Mouse (Mus musculus) layer of hippocampus, postnatal 14 days (tissue): ENCODE results near the gene Ptpn13. TPM values are rescaled to one million over a fixed set of nuclear protein-coding genes. Genes with fewer than 3 reads are reported as not detected.

ENCODE experiments used
- DNase-seq, 2 experiments: peaks; one replicate each; pipeline ENCODE4 v3.0.0; 2021 to 2022; ENCODE audit warnings: low spot score in 2 of 2, mixed read lengths in 1 of 2
- long read RNA-seq, 2 experiments: library from polyadenylated mRNA; stranded (forward); transcript quantifications; one replicate each; pipeline ENCODE4 v2.0.0; 2021
- total RNA-seq, 2 experiments: library from RNA; stranded (reverse); gene quantifications; 2 replicates each; pipeline ENCODE4 v1.2.3; 2021

Gene Ptpn13
- total RNA-seq = 10 to 100 TPM in 1 of 2 experiments, 1 to 10 TPM in 1; 8.2 to 10.1 TPM
- long read RNA-seq, experiment 1, partial matches to known transcripts = 3 of 4 reads
- long read RNA-seq, experiment 1, other reads (novel, unspliced or antisense) = 1 of 4 reads
- long read RNA-seq, experiment 2, partial matches to known transcripts = 2 of 5 reads
- long read RNA-seq, experiment 2, other reads (novel, unspliced or antisense) = 2 of 5 reads

DNA sequence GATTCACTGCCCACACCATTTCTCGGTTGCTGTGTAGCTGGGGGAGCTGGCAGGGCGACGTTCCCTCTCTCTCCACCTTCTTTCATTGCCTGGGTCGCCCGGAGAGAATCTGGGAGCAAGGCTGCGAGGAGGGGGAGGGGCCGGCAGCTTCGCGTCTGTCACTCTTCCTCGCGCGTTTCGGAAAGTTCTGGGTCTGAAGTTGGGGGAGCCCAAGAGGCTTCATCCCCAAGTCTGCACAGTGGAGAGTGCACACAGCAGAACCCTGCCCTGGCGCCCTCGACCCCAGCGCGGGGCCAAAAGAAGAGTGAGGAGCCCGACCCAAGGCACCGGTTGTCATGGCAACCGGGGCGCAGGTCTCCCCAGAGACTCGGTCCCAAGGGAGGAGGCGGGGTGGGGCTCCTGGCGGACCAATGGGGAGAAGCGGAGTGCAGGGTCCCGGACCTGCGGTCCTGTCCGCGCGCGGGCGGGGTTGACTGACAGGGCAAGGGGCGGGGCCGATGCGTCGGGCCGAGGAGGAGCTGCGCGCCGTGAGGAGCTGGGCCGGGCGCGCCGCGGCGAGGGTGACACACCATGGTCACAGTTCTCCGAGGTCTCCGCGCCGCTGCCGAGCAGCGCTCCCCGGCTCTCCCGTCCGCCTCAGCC is at the start of gene Ptpn13:
Gene Ptpn13 (plus strand): TSS at position 515 of the 642 bp plus-strand sequence.
- DNase-seq = peak; percentile 78 to 91

DNA sequence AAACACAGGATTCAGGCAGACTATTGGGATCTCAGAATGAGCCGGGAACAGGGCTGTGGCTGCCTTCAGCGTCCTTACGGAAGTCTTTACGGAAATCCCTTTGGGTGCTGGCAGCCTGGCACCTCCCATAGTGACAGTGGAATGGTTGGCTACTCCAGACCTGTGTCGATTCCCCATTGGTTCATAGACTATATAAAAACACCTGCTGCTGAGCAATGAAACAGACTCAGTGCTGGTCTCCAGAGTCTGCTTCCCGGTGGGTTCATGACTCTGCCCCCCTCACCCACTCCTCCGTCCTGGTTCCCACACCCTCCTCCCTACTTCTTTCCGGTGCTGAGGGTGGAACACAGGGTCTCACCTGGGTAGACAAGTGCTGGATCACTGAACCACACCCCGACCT is 49.8 kb upstream of the Ptpn13 start:
- DNase-seq = no peak

DNA sequence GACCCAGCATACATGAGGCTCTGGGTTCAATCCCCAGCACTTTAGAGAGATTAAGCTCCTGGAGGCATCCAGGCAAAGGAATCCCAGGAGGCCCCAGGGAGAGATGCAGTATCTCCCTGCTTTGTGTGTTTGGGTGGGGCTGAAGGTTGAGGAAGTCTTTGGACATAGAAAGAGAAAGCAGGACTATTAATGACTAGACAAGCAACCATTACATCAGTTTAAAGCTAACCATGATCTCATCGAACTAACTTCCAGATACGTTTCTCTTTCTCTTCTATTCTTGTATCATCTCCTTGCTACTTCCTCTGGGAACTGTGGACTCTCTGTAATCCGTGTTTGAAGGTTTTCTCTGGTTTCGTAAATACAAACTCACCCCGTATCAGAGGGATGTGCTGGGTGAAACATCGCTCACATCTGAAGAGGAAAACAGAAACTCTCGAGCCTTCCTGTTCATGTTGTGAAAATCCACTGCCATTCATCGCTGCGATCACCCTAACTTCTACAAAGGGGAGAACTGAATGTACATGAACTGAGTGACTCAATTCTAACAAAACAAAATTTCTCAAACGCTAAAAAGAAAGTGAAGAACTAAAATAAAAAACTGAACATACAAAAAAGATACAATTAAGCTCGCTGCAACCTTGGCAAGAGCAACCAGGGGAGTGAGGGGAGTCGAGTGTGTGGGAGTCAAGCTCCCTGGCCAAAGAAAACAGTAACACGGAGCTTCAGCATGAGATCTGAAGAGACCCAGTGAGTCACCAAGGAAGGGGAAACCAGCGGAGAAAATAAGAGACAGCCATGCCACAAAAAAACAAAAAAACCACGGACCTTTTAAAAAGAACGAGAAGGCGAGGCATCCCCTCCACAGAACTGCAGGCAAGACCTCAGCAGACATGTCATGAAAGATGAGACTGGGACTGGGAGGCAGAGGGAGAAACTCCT is 48.4 kb upstream of the Ptpn13 start:
- no peak for DNase-seq

GRCm38 (mm10) chr5:103377493-103378130 is 47.4 kb upstream of the Ptpn13 start:
- no peak for DNase-seq

- no peak for DNase-seq
Observed at GRCm38 (mm10) chr5:103380785-103381527, 44.0 kb upstream of the Ptpn13 start.

DNA sequence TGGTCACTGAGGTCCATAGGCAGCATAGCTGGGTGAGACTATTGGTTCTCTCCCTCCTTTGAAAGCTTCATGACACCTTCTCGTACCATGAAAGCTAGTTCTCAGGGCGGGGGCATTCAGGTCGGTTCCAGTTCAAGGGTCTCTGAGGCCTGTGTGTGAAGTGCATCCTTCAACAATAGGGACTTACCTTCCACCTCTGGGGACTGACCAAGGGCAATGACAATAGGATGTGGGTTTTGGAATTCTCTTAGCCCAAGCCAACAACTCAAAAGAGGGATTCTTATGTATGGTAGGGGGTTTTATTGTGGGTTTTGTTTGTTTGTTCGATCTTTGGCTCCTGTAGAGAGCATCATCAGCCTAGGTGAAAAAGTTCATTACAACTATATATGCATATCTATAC is 42.0 kb upstream of the Ptpn13 start:
- DNase-seq = no peak

DNA sequence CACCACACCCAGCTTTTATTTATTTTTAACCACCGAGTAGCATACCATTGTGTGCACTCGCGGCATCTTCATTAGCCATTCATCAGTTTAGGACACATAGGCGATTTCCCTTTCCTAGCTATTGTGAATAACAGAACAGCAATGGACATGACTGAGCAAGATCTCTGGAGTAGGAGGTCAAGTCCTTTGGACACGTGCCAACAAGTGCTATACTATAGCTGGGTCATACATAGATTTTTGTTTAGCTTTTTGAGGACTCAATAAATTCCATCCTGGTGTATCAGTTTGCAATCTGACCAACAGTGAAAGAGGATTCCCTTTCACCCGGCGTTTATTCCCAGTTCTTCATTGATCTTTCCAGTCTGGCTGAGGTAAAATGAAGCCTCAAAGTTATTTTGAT is 41.0 kb upstream of the Ptpn13 start:
- DNase-seq = no peak

DNA sequence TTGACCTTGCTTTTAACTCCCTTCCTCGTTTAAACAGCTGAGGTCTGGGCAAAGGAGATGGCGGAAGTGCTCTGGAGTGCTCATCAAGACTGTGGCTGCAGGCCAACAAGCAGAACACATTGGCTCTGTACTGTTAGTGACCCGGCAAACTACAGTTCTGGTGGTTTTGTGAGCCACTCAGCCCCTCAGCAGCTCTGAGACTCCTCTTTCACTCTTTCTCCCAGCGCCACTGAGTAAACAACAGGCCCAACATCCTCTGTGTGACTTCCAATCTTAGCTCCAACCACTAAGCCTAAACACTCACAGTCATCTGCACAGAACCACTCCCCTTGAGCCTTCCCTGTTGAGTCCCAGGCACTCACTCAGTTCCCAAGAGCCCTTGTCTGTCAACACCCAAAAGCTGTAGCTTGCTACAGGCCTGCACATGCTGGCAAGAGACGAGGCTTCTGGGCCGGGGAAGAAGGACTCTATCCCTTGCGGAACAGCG is 37.4 kb upstream of the Ptpn13 start:
- peak in 1 of 2 experiments; percentile 23 for DNase-seq

GRCm38 (mm10) chr5:103389415-103389814 is 35.6 kb upstream of the Ptpn13 start:
- DNase-seq = no peak

- DNase-seq = no peak
Observed at GRCm38 (mm10) chr5:103393220-103393619, 31.8 kb upstream of the Ptpn13 start.

- DNase-seq = no peak
Observed at GRCm38 (mm10) chr5:103393752-103394151, 31.2 kb upstream of the Ptpn13 start.

- no peak for DNase-seq
Observed at GRCm38 (mm10) chr5:103395683-103396082, 29.3 kb upstream of the Ptpn13 start.

DNA sequence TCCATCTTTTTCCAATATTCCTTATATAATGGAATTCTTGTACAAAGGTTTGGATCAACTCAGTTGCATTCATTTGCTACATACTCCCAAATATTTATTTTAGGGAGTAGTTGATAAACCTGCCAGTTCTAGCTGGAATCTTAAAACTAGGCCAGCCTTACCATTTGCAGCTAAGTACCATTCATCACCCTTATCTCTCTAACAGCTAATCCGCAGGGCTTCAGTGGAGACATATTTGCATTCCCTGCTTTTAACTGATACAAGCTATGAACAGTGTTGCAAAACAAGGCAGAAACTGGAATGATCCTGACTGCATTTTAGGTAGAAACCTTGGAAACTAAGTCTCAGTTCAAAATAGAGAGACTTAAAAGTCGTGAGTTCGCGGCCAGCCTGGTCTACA is 27.6 kb upstream of the Ptpn13 start:
- DNase-seq = no peak

- no peak for DNase-seq
Observed at GRCm38 (mm10) chr5:103404213-103404968, 20.6 kb upstream of the Ptpn13 start.

GRCm38 (mm10) chr5:103405921-103406320 is 19.1 kb upstream of the Ptpn13 start:
- no peak for DNase-seq

GRCm38 (mm10) chr5:103412020-103412747 is 12.8 kb upstream of the Ptpn13 start:
- DNase-seq = no peak

GRCm38 (mm10) chr5:103414542-103414941 is 10.4 kb upstream of the Ptpn13 start:
- no peak for DNase-seq

GRCm38 (mm10) chr5:103418009-103418408 is 7.0 kb upstream of the Ptpn13 start:
- no peak for DNase-seq

DNA sequence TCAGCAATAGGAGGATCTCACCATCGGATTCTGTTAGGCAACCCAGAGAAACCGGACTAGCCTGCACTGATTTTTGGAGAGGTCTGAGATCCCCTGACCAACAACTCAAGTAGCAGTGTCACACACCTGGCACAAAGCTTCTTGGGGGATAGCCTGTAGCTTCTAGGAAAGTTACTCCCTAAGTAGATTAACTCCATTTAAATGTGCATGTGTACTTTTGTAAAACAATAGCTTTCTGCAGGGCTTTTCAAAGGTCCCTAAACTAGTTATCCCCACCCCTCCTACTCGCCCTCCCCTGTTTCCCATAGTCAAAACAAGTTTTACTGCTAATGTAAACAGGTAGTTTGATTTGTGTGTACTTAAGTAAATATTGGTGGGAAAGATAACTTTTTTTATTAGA is 6.1 kb upstream of the Ptpn13 start:
- DNase-seq = no peak
